8 mouse cellular contexts compared by ENCODE assay signal in genomic region chr1:182340281-182340680, GRCm38 (mm10). TPM values are rescaled to one million over a fixed set of nuclear protein-coding genes. Genes with fewer than 3 reads are reported as not detected.
DNase-seq lines count a peak whose midpoint lies in the region; ATAC-seq and TF ChIP-seq lines count a peak whose summit lies in the region.

No protein-coding gene starts in this region.

- no peak for DNase-seq in heart, adult 11 months
- no peak for DNase-seq in right cerebral cortex, adult 18-20 months
- no peak for DNase-seq in layer of hippocampus, postnatal 25 days (ENCODE audit: extremely low spot score in 1 of 2, low spot score in 1 of 2)
- no peak for DNase-seq in kidney, adult 11 months

- H3K79me2 ChIP-seq in macrophage (ENCODE audit: inconsistent target) = peaks cover 57% of the 10 kb centered on the region

- H3K36me3 ChIP-seq in heart, embryonic 15.5 days = 0 out of 2 replicates have a peak, but pooled peaks cover 3% of the 10 kb centered on the region
- peaks cover 3% of the 10 kb centered on the region for H3K36me3 ChIP-seq in ES-Bruce4 (ENCODE audit: control insufficient read depth, insufficient read depth, low read length, poor library complexity, severe bottlenecking)
- no peaks in the 10 kb centered on the region for H3K36me3 ChIP-seq in forebrain, embryonic 16.5 days (ENCODE audit: control insufficient read depth, insufficient read depth)
- H3K36me3 ChIP-seq in macrophage (ENCODE audit: inconsistent target) = no peaks in the 10 kb centered on the region

- H3K4me1 ChIP-seq in heart, embryonic 15.5 days (replicated peaks) = peaks cover 25% of the 10 kb centered on the region
- H3K4me1 ChIP-seq in ES-Bruce4 (ENCODE audit: control insufficient read depth, insufficient read depth, low read length) = no peaks in the 10 kb centered on the region
- H3K4me1 ChIP-seq in forebrain, embryonic 16.5 days (replicated peaks; ENCODE audit: control insufficient read depth, insufficient read depth, low read length) = peaks cover 25% of the 10 kb centered on the region

- no peaks in the 10 kb centered on the region for H3K27me3 ChIP-seq in heart, embryonic 15.5 days
- H3K27me3 ChIP-seq in ES-Bruce4 (ENCODE audit: control insufficient read depth, insufficient read depth, low read length, poor library complexity, severe bottlenecking) = no peaks in the 10 kb centered on the region
- no peaks in the 10 kb centered on the region for H3K27me3 ChIP-seq in forebrain, embryonic 16.5 days (replicated peaks; ENCODE audit: control insufficient read depth, insufficient read depth, low read length)

- H3K9me3 ChIP-seq in heart, embryonic 15.5 days (replicated peaks) = no peaks in the 10 kb centered on the region
- H3K9me3 ChIP-seq in ES-Bruce4 (replicated peaks; ENCODE audit: control insufficient read depth, insufficient read depth, low read length, poor library complexity, severe bottlenecking) = no peaks in the 10 kb centered on the region
- no peaks in the 10 kb centered on the region for H3K9me3 ChIP-seq in forebrain, embryonic 16.5 days (ENCODE audit: control insufficient read depth, low read length)

- TF ChIP-seq POLR2A in ES-Bruce4 (IDR thresholded peaks at IDR 0.05; ENCODE audit: insufficient read depth, low read length) = no peak

- 30% methylated on average over 7 of the region's 7 CpGs for WGBS in heart, embryonic 15.5 days
- WGBS in forebrain, embryonic 16.5 days = 19% methylated on average over 7 of the region's 7 CpGs
- 62% methylated on average over 6 of the region's 7 CpGs for WGBS in macrophage (ENCODE audit: missing documents)

- no peak for TF ChIP-seq CTCF in ES-Bruce4 (IDR thresholded peaks at IDR 0.05; ENCODE audit: low read depth, low read length)

- H3K4me2 ChIP-seq in heart, embryonic 15.5 days = peak overlapping the region; percentile 92
- peak overlapping the region; percentile 63 for H3K4me2 ChIP-seq in forebrain, embryonic 16.5 days (ENCODE audit: low read length)

- no peak for ATAC-seq in heart, embryonic 15.5 days (replicated peaks; ENCODE audit: insufficient number of reproducible peaks, insufficient read depth, low FRiP score, low read depth)
- no peak for ATAC-seq in forebrain, embryonic 16.5 days

- H3K4me3 ChIP-seq in heart, embryonic 15.5 days = peak overlapping the region; percentile 85
- H3K4me3 ChIP-seq in ES-Bruce4 (ENCODE audit: low read depth, low read length) (peak overlapping the region; percentile 99), macrophage (ENCODE audit: inconsistent target) (peak overlapping the region; percentile 39)
- H3K4me3 ChIP-seq in forebrain, embryonic 16.5 days (replicated peaks; ENCODE audit: low read length) = peak overlapping the region; percentile 95

- H3K27ac ChIP-seq in heart, embryonic 15.5 days = no peak overlapping the region
- no peak overlapping the region for H3K27ac ChIP-seq in ES-Bruce4 (ENCODE audit: insufficient read depth, low read length)
- no peak overlapping the region for H3K27ac ChIP-seq in forebrain, embryonic 16.5 days (ENCODE audit: low read length)
- no peak overlapping the region for H3K27ac ChIP-seq in macrophage

- no peak for TF ChIP-seq EP300 in ES-Bruce4 (IDR thresholded peaks at IDR 0.05; ENCODE audit: insufficient read depth, low read depth, low read length)

- H3K9ac ChIP-seq in heart, embryonic 15.5 days = peak overlapping the region; percentile 90
- H3K9ac ChIP-seq in ES-Bruce4 (ENCODE audit: low read depth, poor library complexity, severe bottlenecking) = peak overlapping the region; percentile 99
- peak overlapping the region; percentile 98 for H3K9ac ChIP-seq in forebrain, embryonic 16.5 days (replicated peaks; ENCODE audit: low read depth, low read length)

RNA-seq across cellular contexts. Expression of gene Fbxo28, which starts 1.1 kb away (rescaled TPM):
- 10.8 and 10.9 TPM in 2 replicates for polyA plus RNA-seq in heart, embryonic 15.5 days (2015; fragmentation: Nextera tagmentation; extraction: Ambion mirVana)
- polyA plus RNA-seq in ES-Bruce4 (2011; ENCODE audit: insufficient read depth, insufficient read length, low read depth, missing spikeins) = 32.9 and 36.8 TPM in 2 replicates
- 30.3 and 36.3 TPM in 2 replicates for polyA plus RNA-seq in forebrain, embryonic 16.5 days (2015; fragmentation: Nextera tagmentation; extraction: Ambion mirVana)
- total RNA-seq in macrophage (2018; cell fraction: chromatin; rRNA removed) = 10 to 100 TPM in 25 of 26 experiments, 1 to 10 TPM in 1; 9.9 to 33.9 (median 19.7) TPM
- total RNA-seq in macrophage (2018; cell fraction: cytosol; rRNA removed) = 10 to 100 TPM; 14.9 to 24.8 (median 20.3) TPM
- total RNA-seq in macrophage (2018; cell fraction: nucleus; rRNA removed) = 10 to 100 TPM; 14.7 to 37.6 (median 22.4) TPM
- 14.6 to 15.9 TPM (median 15.1 TPM) in 3 replicates for polyA plus RNA-seq in macrophage (2018)
- total RNA-seq in layer of hippocampus, postnatal 25 days (2021) = 10 to 100 TPM; 42.5 to 50.4 TPM

RNA-seq across cellular contexts. Expression of gene Degs1, which starts 57.7 kb away (rescaled TPM):
- polyA plus RNA-seq in heart, embryonic 15.5 days (2015; fragmentation: Nextera tagmentation; extraction: Ambion mirVana) = 148 and 163 TPM in 2 replicates
- polyA plus RNA-seq in ES-Bruce4 (2011; ENCODE audit: insufficient read depth, insufficient read length, low read depth, missing spikeins) (124 and 127 TPM in 2 replicates), macrophage (2018) (270 to 543 TPM (median 310 TPM) in 3 replicates)
- 62.7 and 72.0 TPM in 2 replicates for polyA plus RNA-seq in forebrain, embryonic 16.5 days (2015; fragmentation: Nextera tagmentation; extraction: Ambion mirVana)
- total RNA-seq in macrophage (2018; cell fraction: chromatin; rRNA removed) = 100 to 1,000 TPM in 1 of 26 experiments, 10 to 100 TPM in 25; 20.8 to 128 (median 36.3) TPM
- total RNA-seq in macrophage (2018; cell fraction: cytosol; rRNA removed) = 100 to 1,000 TPM; 135 to 345 (median 228) TPM
- total RNA-seq in macrophage (2018; cell fraction: nucleus; rRNA removed) = 100 to 1,000 TPM in 24 of 26 experiments, 10 to 100 TPM in 2; 59.6 to 310 (median 154) TPM
- 10 to 100 TPM; 77.6 to 90.6 TPM for total RNA-seq in layer of hippocampus, postnatal 25 days (2021)

Comparison
In these comparisons a context has a peak if more than half of its experiments do, and no peak if none do; other contexts are left out.
1. H3K4me3 ChIP-seq: peak in every context shown above with its lines; median percentile 99 in ES-Bruce4; 95 in forebrain, embryonic 16.5 days; 85 in heart, embryonic 15.5 days; 39 in macrophage.